Mouse (Mus musculus): ENCODE results near the gene Zdhhc14. TPM values are rescaled to one million over a fixed set of nuclear protein-coding genes. Genes with fewer than 3 reads are reported as not detected.
A peak's percentile ranks its signal among the peaks of the same experiment; 100 is the strongest.

The Zdhhc14 gene
- polyA plus RNA-seq, 1 experiment from 2014 or later, result 5.0 TPM

DNA sequence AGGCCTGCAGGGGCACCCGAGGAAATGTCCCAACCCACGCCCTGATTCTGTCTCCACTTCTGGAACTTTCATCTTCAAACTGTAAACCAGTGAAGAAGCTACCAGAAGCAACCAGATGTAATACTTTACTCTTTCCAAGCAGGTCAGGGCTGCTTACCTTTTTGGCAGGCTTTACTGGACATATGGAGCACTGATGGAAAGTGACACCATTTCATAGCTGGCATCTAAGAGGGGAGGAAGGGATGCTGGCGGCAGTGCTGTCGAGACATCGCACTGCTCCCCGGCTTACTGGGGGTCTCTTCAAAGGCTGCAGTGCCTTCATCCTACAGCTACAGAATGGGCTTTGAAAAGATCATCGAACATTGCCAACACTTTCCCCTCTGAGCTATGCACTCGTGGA, 5.3 kb downstream of the Zdhhc14 start:
- no peak overlapping the region for H3K27ac ChIP-seq (ENCODE audit: low read depth, low read length)
- H3K27me3 ChIP-seq (replicated peaks; ENCODE audit: control insufficient read depth, insufficient read depth, low read length), result no peaks in the 10 kb centered on the region
- 84% methylated on average over 8 of the region's 8 CpGs for WGBS
- ATAC-seq, result no peak
- H3K36me3 ChIP-seq (ENCODE audit: control insufficient read depth, insufficient read depth, low read length), result no peaks in the 10 kb centered on the region
- H3K9me3 ChIP-seq (ENCODE audit: control insufficient read depth, low read length), result no peaks in the 10 kb centered on the region
- no peak overlapping the region for H3K4me2 ChIP-seq (ENCODE audit: low read length)
- no peak overlapping the region for H3K4me3 ChIP-seq (ENCODE audit: low read length)
- no peak overlapping the region for H3K9ac ChIP-seq (ENCODE audit: low read depth, low read length)
- H3K4me1 ChIP-seq (ENCODE audit: control insufficient read depth, insufficient read depth, low read depth, low read length), result peaks cover 16% of the 10 kb centered on the region

DNA sequence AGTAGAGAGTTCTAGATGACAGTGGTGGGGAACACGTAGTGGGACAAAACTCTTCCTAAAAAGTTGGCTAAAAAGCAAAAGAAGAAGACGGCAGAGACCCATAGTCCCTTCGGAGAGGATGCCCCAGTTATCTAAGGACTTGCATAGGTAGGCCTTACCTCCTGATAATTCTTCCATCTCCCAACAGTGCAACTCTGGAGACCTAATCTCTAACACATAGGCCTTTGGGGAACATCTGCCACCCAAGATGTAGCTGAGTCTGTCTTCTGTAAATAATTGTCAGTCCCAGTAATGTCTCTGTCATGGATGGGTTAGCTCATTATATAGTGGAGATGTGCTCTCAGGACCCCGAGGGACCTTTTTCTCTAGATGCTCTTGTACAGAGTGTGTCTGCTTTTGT, 6.6 kb downstream of the Zdhhc14 start:
- Histone ChIP-seq H3K36me3 (ENCODE audit: control insufficient read depth, insufficient read depth, low read length) (no peaks in the 10 kb centered on the region), H3K4me2 (ENCODE audit: low read length) (no peak overlapping the region), H3K4me3 (ENCODE audit: low read length) (no peak overlapping the region), H3K9me3 (ENCODE audit: control insufficient read depth, low read length) (no peaks in the 10 kb centered on the region), H3K27ac (ENCODE audit: low read depth, low read length) (no peak overlapping the region), H3K9ac (ENCODE audit: low read depth, low read length) (no peak overlapping the region), H3K4me1 (ENCODE audit: control insufficient read depth, insufficient read depth, low read depth, low read length) (peaks cover 15% of the 10 kb centered on the region), H3K27me3 (replicated peaks; ENCODE audit: control insufficient read depth, insufficient read depth, low read length) (no peaks in the 10 kb centered on the region)
- no peak for ATAC-seq
- WGBS, result 85% methylated on average over 4 of the region's 4 CpGs

DNA sequence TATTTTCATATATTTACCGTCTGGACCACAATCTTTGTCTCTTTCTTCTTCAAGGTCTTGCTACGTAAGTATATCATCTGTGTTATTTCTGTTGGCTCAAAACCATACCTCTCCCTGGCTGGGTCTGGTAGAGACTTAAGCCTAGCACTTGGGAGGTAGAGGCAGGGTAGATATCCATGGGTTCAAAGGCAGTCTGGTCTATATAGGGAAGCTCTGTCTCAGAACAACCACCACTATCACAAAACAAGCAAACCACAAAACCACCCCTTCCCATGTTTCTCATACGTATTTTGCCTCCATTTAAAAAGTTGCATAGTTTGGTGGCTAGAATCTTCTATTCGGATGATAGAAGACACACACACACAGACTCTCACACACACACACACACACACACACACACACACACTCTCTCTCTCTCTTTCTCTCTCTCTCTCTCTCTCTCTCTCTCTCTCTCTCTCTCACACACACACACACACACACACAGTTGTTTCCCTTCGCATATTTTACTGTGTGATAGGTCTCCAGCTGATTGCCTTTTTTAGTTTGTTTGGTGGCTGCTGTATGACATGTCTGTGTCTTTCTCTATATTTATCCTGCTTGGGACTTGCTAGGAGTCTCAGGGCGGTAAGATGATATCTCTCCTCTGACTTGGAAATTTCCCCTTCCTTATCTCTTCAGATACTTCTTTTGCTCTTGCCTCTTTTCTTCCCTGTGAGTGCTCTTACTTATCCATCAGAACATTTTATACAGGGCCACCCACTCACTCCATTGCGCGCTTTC, 11.8 kb downstream of the Zdhhc14 start:
- WGBS, result 94% methylated on average over 8 of the region's 8 CpGs
- no peak for ATAC-seq
- H3K4me3 ChIP-seq (ENCODE audit: low read length), result no peak overlapping the region
- no peak overlapping the region for H3K9ac ChIP-seq (ENCODE audit: low read depth, low read length)
- peaks cover 4% of the 10 kb centered on the region for H3K4me1 ChIP-seq (ENCODE audit: control insufficient read depth, insufficient read depth, low read depth, low read length)
- H3K4me2 ChIP-seq (ENCODE audit: low read length), result no peak overlapping the region
- no peaks in the 10 kb centered on the region for H3K36me3 ChIP-seq (ENCODE audit: control insufficient read depth, insufficient read depth, low read length)
- H3K27me3 ChIP-seq (replicated peaks; ENCODE audit: control insufficient read depth, insufficient read depth, low read length), result no peaks in the 10 kb centered on the region
- H3K9me3 ChIP-seq (ENCODE audit: control insufficient read depth, low read length), result no peaks in the 10 kb centered on the region
- no peak overlapping the region for H3K27ac ChIP-seq (ENCODE audit: low read depth, low read length)

DNA sequence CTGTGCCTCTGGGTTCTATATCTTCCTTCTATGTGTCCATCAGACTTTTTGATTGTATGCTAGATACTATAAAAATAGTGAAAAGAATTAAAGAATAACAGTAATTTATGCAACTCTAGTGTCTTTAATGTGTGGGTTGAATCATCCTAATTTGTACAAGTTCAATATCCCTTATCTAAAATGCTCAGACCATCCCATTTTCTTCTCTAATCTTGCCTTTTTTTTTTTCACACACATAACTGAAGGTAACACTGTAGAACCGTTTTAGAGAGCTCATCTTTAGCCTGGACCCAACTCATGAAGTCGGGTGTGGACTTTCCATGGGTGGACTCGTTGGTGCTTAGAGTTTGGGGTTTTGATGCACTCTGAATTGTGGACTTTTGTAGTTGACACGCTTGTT, 12.6 kb downstream of the Zdhhc14 start:
- no peak overlapping the region for H3K4me2 ChIP-seq (ENCODE audit: low read length)
- 86% methylated on average over 4 of the region's 4 CpGs for WGBS
- H3K9ac ChIP-seq (ENCODE audit: low read depth, low read length), result no peak overlapping the region
- no peak for ATAC-seq
- no peaks in the 10 kb centered on the region for H3K27me3 ChIP-seq (replicated peaks; ENCODE audit: control insufficient read depth, insufficient read depth, low read length)
- H3K9me3 ChIP-seq (ENCODE audit: control insufficient read depth, low read length), result no peaks in the 10 kb centered on the region
- no peak overlapping the region for H3K4me3 ChIP-seq (ENCODE audit: low read length)
- no peak overlapping the region for H3K27ac ChIP-seq (ENCODE audit: low read depth, low read length)
- H3K36me3 ChIP-seq (ENCODE audit: control insufficient read depth, insufficient read depth, low read length), result no peaks in the 10 kb centered on the region
- H3K4me1 ChIP-seq (ENCODE audit: control insufficient read depth, insufficient read depth, low read depth, low read length), result peaks cover 4% of the 10 kb centered on the region

DNA sequence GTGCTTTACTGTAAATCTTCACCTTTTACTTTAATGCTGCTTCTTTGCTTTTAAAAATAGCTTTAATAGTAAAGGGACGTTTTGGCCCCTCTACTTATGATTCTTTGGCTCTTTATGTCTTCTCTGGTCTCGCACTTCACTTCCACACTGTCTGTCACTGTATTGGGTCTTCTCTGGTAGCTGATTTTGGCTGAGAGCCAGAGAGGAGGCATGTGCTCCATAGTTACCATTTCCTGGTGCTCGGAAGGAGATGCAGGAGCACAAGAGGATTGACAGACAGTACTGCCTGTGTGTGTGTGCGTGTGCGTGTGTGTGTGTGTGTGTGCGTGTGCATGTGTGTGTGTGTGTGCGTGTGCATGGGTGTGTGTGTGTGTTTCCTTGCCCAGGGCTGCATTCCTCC, 14.2 kb downstream of the Zdhhc14 start:
- ATAC-seq, result 0 out of 2 replicates have a peak, but pooled peaks have one; percentile 50
- Histone ChIP-seq H3K4me3 (ENCODE audit: low read length) (no peak overlapping the region), H3K4me2 (ENCODE audit: low read length) (no peak overlapping the region), H3K9me3 (ENCODE audit: control insufficient read depth, low read length) (no peaks in the 10 kb centered on the region), H3K9ac (ENCODE audit: low read depth, low read length) (no peak overlapping the region), H3K27ac (ENCODE audit: low read depth, low read length) (no peak overlapping the region), H3K4me1 (ENCODE audit: control insufficient read depth, insufficient read depth, low read depth, low read length) (peaks cover 4% of the 10 kb centered on the region), H3K36me3 (ENCODE audit: control insufficient read depth, insufficient read depth, low read length) (no peaks in the 10 kb centered on the region), H3K27me3 (replicated peaks; ENCODE audit: control insufficient read depth, insufficient read depth, low read length) (no peaks in the 10 kb centered on the region)
- 51% methylated on average over 7 of the region's 7 CpGs for WGBS

DNA sequence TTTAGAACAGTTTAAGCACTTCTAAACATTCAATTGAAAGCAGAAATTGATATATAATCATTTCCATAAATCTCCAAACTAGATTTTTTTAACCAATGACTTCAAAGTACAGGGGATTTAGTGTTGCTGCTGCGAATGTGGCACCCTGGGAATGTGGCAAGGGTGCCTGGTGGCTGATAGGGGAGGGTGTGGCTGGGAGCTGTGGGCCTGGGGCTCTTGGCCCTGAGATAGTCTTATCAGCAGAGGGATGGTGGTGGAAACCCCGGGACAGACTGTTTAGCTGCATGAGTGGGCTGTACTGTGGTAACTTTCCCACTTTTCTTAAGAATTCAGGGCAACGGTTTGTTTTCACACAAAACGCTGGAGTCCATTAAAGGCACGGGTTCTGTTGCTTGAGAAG, 14.6 kb downstream of the Zdhhc14 start:
- Histone ChIP-seq H3K27ac (ENCODE audit: low read depth, low read length) (no peak overlapping the region), H3K4me3 (ENCODE audit: low read length) (no peak overlapping the region), H3K36me3 (ENCODE audit: control insufficient read depth, insufficient read depth, low read length) (no peaks in the 10 kb centered on the region), H3K9ac (ENCODE audit: low read depth, low read length) (no peak overlapping the region), H3K27me3 (replicated peaks; ENCODE audit: control insufficient read depth, insufficient read depth, low read length) (no peaks in the 10 kb centered on the region), H3K4me1 (ENCODE audit: control insufficient read depth, insufficient read depth, low read depth, low read length) (peaks cover 4% of the 10 kb centered on the region), H3K9me3 (ENCODE audit: control insufficient read depth, low read length) (no peaks in the 10 kb centered on the region), H3K4me2 (ENCODE audit: low read length) (no peak overlapping the region)
- ATAC-seq, result no peak
- 77% methylated on average over 5 of the region's 5 CpGs for WGBS

DNA sequence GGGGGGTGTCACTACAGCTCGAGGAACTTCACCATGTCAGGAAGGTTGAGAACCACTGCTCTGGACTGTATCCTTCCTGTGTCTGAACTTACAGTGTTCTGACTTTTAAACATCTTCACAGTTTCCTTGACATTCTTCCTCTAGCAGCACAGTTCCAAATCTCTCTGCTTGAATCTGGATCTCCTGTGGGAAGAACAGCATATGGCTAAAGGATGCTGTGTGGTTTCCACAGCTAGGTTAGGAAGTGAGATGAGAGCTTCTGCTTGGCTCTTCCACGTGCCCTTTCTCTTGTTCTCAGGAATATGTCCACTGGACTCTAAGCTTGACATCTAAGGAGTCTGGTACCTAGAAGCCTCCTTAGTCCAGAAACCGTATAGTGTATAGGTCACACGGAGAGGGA, 15.7 kb downstream of the Zdhhc14 start:
- Histone ChIP-seq H3K4me1 (ENCODE audit: control insufficient read depth, insufficient read depth, low read depth, low read length) (peaks cover 4% of the 10 kb centered on the region), H3K36me3 (ENCODE audit: control insufficient read depth, insufficient read depth, low read length) (no peaks in the 10 kb centered on the region), H3K4me2 (ENCODE audit: low read length) (no peak overlapping the region), H3K27me3 (replicated peaks; ENCODE audit: control insufficient read depth, insufficient read depth, low read length) (no peaks in the 10 kb centered on the region), H3K9me3 (ENCODE audit: control insufficient read depth, low read length) (no peaks in the 10 kb centered on the region), H3K4me3 (ENCODE audit: low read length) (no peak overlapping the region), H3K27ac (ENCODE audit: low read depth, low read length) (no peak overlapping the region), H3K9ac (ENCODE audit: low read depth, low read length) (no peak overlapping the region)
- 87% methylated on average over 4 of the region's 4 CpGs for WGBS
- ATAC-seq, result no peak

DNA sequence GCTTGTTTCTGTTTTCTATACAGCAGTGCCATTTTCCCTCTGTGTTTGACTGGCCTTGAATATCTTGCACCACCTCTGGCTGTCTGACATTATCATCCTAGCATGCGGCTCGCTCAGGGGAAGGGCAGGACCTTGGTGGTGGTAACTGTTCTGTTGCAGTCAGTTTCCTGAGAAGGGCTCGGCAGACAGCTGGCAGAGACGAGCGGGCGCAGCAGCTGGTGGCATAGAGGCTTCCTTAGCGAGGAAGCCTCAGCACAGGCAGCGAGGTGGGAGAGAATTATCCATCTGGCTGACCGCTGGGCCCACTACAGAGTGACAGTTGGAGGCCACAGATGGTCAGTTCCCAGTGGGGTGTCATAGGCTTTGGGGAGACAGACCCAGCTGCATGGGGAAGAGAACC, 18.2 kb downstream of the Zdhhc14 start:
- 74% methylated on average over 9 of the region's 9 CpGs for WGBS
- H3K4me2 ChIP-seq (ENCODE audit: low read length), result no peak overlapping the region
- no peak overlapping the region for H3K9ac ChIP-seq (ENCODE audit: low read depth, low read length)
- H3K9me3 ChIP-seq (ENCODE audit: control insufficient read depth, low read length), result no peaks in the 10 kb centered on the region
- no peaks in the 10 kb centered on the region for H3K27me3 ChIP-seq (replicated peaks; ENCODE audit: control insufficient read depth, insufficient read depth, low read length)
- H3K4me3 ChIP-seq (ENCODE audit: low read length), result no peak overlapping the region
- no peak overlapping the region for H3K27ac ChIP-seq (ENCODE audit: low read depth, low read length)
- no peak for ATAC-seq
- no peaks in the 10 kb centered on the region for H3K36me3 ChIP-seq (ENCODE audit: control insufficient read depth, insufficient read depth, low read length)
- peaks cover 4% of the 10 kb centered on the region for H3K4me1 ChIP-seq (ENCODE audit: control insufficient read depth, insufficient read depth, low read depth, low read length)

DNA sequence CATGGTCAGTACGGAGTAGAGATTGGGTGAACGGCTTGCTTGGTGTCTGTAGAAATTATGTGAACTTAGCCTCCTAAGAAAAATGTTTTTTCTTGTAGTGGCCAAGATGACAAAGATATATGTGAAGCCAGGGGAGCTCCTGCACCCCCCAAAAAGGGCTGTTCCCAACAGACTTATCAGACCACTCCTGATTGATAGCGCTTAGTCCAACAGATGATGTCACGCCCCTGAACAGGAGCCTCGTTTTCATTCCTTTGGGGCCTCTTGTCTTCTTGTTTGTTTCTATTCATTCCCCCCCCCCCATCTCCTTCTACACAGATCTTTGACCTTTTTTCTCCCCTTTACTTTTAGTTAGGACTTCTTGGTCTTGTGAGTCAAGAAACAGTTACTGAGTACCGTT, 19.4 kb downstream of the Zdhhc14 start:
- no peak for ATAC-seq
- Histone ChIP-seq H3K4me1 (ENCODE audit: control insufficient read depth, insufficient read depth, low read depth, low read length) (no peaks in the 10 kb centered on the region), H3K36me3 (ENCODE audit: control insufficient read depth, insufficient read depth, low read length) (no peaks in the 10 kb centered on the region), H3K27ac (ENCODE audit: low read depth, low read length) (no peak overlapping the region), H3K4me2 (ENCODE audit: low read length) (no peak overlapping the region), H3K9ac (ENCODE audit: low read depth, low read length) (no peak overlapping the region), H3K9me3 (ENCODE audit: control insufficient read depth, low read length) (no peaks in the 10 kb centered on the region), H3K27me3 (replicated peaks; ENCODE audit: control insufficient read depth, insufficient read depth, low read length) (no peaks in the 10 kb centered on the region), H3K4me3 (ENCODE audit: low read length) (no peak overlapping the region)
- 78% methylated on average over 6 of the region's 6 CpGs for WGBS

Measured in hindbrain, embryonic 16.5 days (tissue).